Mouse (Mus musculus) MEL (cell line): ENCODE measurements around the gene Gad1.

Source experiments
- CHD2 ChIP-seq: IDR thresholded peaks from 2 replicates; pipeline ENCODE4 v1.6.1; 2011; ENCODE audit warnings: low read length, improper control_type of control experiment
- CTCF ChIP-seq, 3 experiments: IDR thresholded peaks in 2 of 3; conservative IDR thresholded peaks in 1 of 3; 2 replicates each; pipeline ENCODE4 v1.5.1; 2011 to 2012; ENCODE audit warnings: low read length in 3 of 3, low read depth in 2 of 3, mild to moderate bottlenecking in 2 of 3, improper control_type of control experiment in 1 of 3, inconsistent platforms in 1 of 3, mixed read lengths in 1 of 3, moderate library complexity in 1 of 3; ENCODE audit not compliant: control insufficient read depth in 1 of 3, insufficient read depth in 1 of 3, poor library complexity in 1 of 3, severe bottlenecking in 1 of 3
- GATA1 ChIP-seq: IDR thresholded peaks from 2 replicates; pipeline ENCODE4 v1.6.1; 2011; ENCODE audit warnings: low read depth, low read length, improper control_type of control experiment
- HCFC1 ChIP-seq: IDR thresholded peaks from 2 replicates; pipeline ENCODE4 v1.6.1; 2012; ENCODE audit warnings: low read depth, mild to moderate bottlenecking, inconsistent platforms, low read length, improper control_type of control experiment, moderate library complexity
- MXI1 ChIP-seq: IDR thresholded peaks from 2 replicates; pipeline ENCODE4 v1.6.1; 2011; ENCODE audit warnings: mild to moderate bottlenecking, low read depth, low read length, improper control_type of control experiment
- MYC ChIP-seq: IDR thresholded peaks from 2 replicates; pipeline ENCODE4 v1.6.1; 2011; ENCODE audit warnings: low read depth, mild to moderate bottlenecking, low read length, improper control_type of control experiment, moderate library complexity
- POLR2A ChIP-seq, 2 experiments: IDR thresholded peaks; 2 replicates each; pipeline ENCODE4 v1.6.1; 2011 to 2012; ENCODE audit warnings: low read length in 2 of 2, mild to moderate bottlenecking in 2 of 2, control low read depth in 1 of 2, improper control_type of control experiment in 1 of 2, low read depth in 1 of 2, moderate library complexity in 1 of 2; ENCODE audit not compliant: control insufficient read depth in 1 of 2, insufficient read depth in 1 of 2, poor library complexity in 1 of 2
- POLR2AphosphoS2 ChIP-seq: IDR thresholded peaks from 2 replicates; pipeline ENCODE4 v1.6.1; 2011; ENCODE audit warnings: low read length, improper control_type of control experiment
- RCOR1 ChIP-seq: IDR thresholded peaks from 2 replicates; pipeline ENCODE4 v1.6.1; 2012; ENCODE audit warnings: low read depth, mild to moderate bottlenecking, inconsistent platforms, low read length, improper control_type of control experiment
- TBP ChIP-seq: IDR thresholded peaks from 2 replicates; pipeline ENCODE4 v1.8.0; 2011; ENCODE audit warnings: low read depth, low read length, improper control_type of control experiment
- TCF12 ChIP-seq: IDR thresholded peaks from 2 replicates; pipeline ENCODE4 v1.6.1; 2014; ENCODE audit warnings: low read depth, mild to moderate bottlenecking, inconsistent platforms, low read length, improper control_type of control experiment, moderate library complexity
- USF1 ChIP-seq: IDR thresholded peaks from 2 replicates; pipeline ENCODE4 v1.6.1; 2014; ENCODE audit warnings: low read depth, mild to moderate bottlenecking, inconsistent platforms, low read length, improper control_type of control experiment, moderate library complexity

- TF ChIP-seq MXI1 (peak; percentile 45; the same call in 1 of the 2 replicates), POLR2AphosphoS2 (no peak), TCF12 (peak; percentile 47; the same call in 1 of the 2 replicates), TBP (peak; percentile 70), CTCF (IDR thresholded peaks at IDR 0.05 in 2 of 3, conservative IDR thresholded peaks at IDR 0.05 in 1 of 3; ENCODE audit: control insufficient read depth in 1 of 3, insufficient read depth in 1 of 3, low read depth in 2 of 3, low read length in 3 of 3, poor library complexity in 1 of 3, severe bottlenecking in 1 of 3) (no peak), RCOR1 (peak; percentile 65; the same call in 1 of the 2 replicates), USF1 (no peak), GATA1 (peak; percentile 87), CHD2 (no peak), HCFC1 (no peak), MYC (peak; percentile 84; the same call in 1 of the 2 replicates), POLR2A (IDR thresholded peaks at IDR 0.05; ENCODE audit: control insufficient read depth in 1 of 2, insufficient read depth in 1 of 2, low read depth in 1 of 2, low read length in 2 of 2, poor library complexity in 1 of 2) (no peak)
Observed at GRCm38 (mm10) chr2:70645266-70645780, 92.5 kb downstream of the Gad1 start.
